Mouse (Mus musculus) lung, adult 10 weeks (tissue): Measurements from ENCODE around the gene A030003K21Rik. TPM values are rescaled to one million over a fixed set of nuclear protein-coding genes. Genes with fewer than 3 reads are reported as not detected.

ENCODE experiments used
- polyA plus RNA-seq: library from polyadenylated mRNA; stranded (reverse); fragments of 350-450 nt; fragmentation: Illumina TruSeq; extraction: RNeasy Lipid Tissue Mini Kit (QIAGEN cat#74804); gene quantifications from one replicate; pipeline ENCODE4 v1.2.3, GENCODE M21; 2014; ENCODE audit warnings: low read depth, low replicate concordance; ENCODE audit not compliant: insufficient read depth

A030003K21Rik gene
- polyA plus RNA-seq: not detected

GRCm38 (mm10) chr1:82943295-82943694 lies at the start of gene A030003K21Rik:
Gene A030003K21Rik (minus strand): TSS chr1:82943388.

DNA sequence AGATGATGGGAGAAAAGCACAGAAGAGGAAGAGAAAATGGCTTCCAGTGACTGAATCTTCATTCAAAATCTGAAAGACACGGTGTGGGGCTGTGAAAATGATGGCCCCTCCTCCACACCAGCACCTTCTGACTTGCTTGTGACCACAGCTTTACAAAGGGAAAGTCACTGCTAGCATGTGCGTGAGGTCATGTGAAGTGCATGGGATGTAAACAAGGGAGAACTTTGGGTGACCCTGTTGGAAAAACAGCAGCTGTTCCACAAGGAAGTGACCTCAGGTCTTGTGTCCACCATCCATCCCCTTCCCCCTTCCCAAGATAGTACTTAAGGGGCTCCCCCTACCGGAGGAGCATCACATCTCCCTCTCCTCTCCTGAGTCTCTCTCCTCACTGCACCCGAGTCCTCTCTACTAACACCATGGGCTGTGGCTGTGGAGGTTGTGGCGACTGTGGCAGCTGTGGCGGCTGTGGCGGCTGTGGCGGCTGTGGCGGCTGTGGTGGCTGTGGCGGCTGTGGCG lies 16.7 kb upstream of the A030003K21Rik start, which contains the start of gene Gm47955:
TSS of gene Gm47955 (plus strand) at position 417 of the 516 bp plus-strand sequence.

DNA sequence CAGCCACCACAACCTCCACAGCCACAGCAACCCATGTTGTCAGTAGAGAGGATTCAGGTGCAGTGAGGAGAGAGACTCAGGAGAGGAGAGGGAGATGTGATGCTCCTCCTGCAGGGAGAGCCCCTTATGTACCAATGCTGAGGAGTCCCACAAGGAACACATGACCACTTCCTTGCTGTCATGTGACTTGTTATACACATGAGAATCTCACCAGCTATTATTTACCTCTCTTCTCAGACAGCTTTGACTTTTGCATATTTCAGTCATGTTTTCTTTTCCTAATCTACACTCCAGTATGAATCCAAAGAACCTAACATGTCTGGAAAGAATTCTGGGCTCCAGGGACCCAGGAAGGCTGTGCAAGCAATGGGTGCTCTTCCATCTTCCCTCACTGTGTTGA lies 12.7 kb upstream of the A030003K21Rik start, which contains the start of gene Gm7544:
TSS of gene Gm7544 (minus strand) at position 101 of the 400 bp plus-strand sequence.

GRCm38 (mm10) chr1:82931326-82931725 lies 11.9 kb downstream of the A030003K21Rik start, which contains the start of gene Gm6217:
Gene Gm6217 (minus strand): TSS chr1:82931399.

DNA sequence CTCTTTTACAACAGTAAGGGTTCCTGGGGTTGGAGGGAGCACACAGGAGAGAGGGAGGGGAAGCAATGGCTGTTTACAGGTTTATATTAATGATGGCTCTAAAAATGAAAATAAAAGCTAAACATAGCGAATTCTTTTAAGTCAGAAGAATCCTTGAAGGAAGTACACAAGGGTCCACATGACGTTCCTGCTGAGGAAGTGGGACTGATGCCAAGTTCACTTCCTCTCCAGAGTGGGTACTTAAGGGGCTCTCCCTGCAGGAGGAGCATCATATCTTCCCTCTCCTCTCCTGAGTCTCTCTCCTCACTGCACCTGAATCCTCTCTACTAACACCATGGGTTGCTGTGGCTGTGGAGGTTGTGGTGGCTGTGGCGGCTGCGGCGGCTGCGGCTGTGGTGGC lies 18.5 kb downstream of the A030003K21Rik start, which contains the start of gene A030014E15Rik:
TSS of gene A030014E15Rik (plus strand) at position 268 of the 400 bp plus-strand sequence.

DNA sequence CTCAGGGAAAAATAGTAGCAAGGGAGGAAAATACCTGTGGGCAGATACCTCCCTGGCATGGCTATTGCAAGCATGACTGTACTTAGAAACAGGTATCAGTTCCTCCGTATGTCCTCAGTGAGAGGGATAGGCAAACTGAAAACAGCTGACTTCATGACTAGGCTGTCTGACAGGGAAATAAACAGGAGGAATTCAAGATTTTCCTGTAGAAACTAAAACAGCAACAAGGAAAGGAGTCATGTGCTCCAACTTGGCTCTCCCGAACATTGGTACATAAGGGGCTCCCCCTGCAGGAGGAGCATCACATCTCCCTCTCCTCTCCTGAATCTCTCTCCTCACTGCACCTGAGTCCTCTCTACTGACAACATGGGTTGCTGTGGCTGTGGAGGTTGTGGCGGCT lies 30.2 kb downstream of the A030003K21Rik start, which contains the start of gene A030005L19Rik:
TSS of gene A030005L19Rik (plus strand) at position 301 of the 400 bp plus-strand sequence.

Other genes with a start within 250 kb of the A030003K21Rik start
- 96.3 TPM for gene Mff, start 218.5 kb downstream of the A030003K21Rik start, polyA plus RNA-seq
- gene Tm4sf20, start 174.9 kb downstream of the A030003K21Rik start, polyA plus RNA-seq: not detected
- not detected for gene Gm47791, start 172.1 kb downstream of the A030003K21Rik start, polyA plus RNA-seq
- 30.7 TPM for gene Agfg1, start 103.9 kb downstream of the A030003K21Rik start, polyA plus RNA-seq
- gene A030005L19Rik, start 30.1 kb downstream of the A030003K21Rik start, polyA plus RNA-seq: not detected
- gene A030014E15Rik, start 18.5 kb downstream of the A030003K21Rik start, polyA plus RNA-seq: not detected
- not detected for gene Gm6217, start 12.0 kb downstream of the A030003K21Rik start, polyA plus RNA-seq
- gene Gm7544, start 12.6 kb upstream of the A030003K21Rik start, polyA plus RNA-seq: not detected
- not detected for gene Gm47955, start 16.9 kb upstream of the A030003K21Rik start, polyA plus RNA-seq
- gene Gm47959, start 57.2 kb upstream of the A030003K21Rik start, polyA plus RNA-seq: not detected
- 2.5 TPM for gene Slc19a3, start 95.1 kb upstream of the A030003K21Rik start, polyA plus RNA-seq
- gene Krtap28-10, start 99.1 kb upstream of the A030003K21Rik start, polyA plus RNA-seq: not detected
- 0.33 TPM for gene Gm47969, start 101.5 kb upstream of the A030003K21Rik start, polyA plus RNA-seq
- gene A030005K14Rik, start 116.0 kb upstream of the A030003K21Rik start, polyA plus RNA-seq: not detected
- gene Krtap28-13, start 117.5 kb upstream of the A030003K21Rik start, polyA plus RNA-seq: not detected
- gene Ccl20, start 173.4 kb upstream of the A030003K21Rik start, polyA plus RNA-seq: 1.2 TPM
- 3.6 TPM for gene Daw1, start 216.4 kb upstream of the A030003K21Rik start, polyA plus RNA-seq